Mouse (Mus musculus) fat pad, adult 2 months (tissue): ENCODE results near the gene Camta2.

Experiments used
- DNase-seq: peaks from one replicate; pipeline ENCODE4 v3.0.0-alpha.2; 2011; ENCODE audit warnings: low read depth, low spot score; ENCODE audit errors: extremely low read depth

Gene Camta2

DNA sequence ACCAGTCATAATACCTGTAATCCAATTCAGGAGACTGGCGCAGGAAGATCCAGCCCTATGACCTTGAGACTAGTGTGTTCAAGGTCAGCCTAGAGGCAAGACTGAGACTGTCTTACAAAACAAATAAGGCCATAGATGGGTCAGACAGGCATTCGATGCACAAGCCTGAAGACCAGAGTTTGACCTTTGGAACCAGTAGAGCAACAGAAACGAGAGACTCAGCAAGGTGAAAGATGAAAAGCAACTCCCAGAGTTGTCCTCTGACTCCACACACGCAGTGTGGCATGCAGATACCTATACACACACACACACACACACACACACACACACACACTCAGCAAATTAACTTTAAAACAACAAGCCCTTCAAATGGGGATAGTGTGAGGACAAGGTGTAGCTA lies 61.0 kb downstream of the Camta2 start:
- no peak for DNase-seq

DNA sequence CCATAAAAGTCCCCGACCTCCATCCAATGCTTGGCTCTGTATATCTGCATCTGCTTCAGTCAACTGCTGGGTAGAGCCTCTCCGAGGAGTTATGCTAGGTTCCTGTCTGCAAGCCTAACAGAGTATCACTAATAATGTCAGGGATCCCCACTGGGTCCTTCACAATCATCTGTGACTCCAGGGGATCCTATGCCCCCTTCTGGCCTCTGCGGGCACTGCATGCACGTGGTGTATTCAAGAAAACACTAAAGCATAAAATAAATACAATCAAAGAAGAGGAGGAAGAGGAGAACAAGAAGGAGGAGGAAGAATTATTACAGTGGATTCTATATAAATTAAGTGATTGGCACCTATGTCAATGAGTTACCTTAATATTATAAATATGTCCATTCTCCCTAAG lies 62.4 kb downstream of the Camta2 start:
- no peak for DNase-seq

DNA sequence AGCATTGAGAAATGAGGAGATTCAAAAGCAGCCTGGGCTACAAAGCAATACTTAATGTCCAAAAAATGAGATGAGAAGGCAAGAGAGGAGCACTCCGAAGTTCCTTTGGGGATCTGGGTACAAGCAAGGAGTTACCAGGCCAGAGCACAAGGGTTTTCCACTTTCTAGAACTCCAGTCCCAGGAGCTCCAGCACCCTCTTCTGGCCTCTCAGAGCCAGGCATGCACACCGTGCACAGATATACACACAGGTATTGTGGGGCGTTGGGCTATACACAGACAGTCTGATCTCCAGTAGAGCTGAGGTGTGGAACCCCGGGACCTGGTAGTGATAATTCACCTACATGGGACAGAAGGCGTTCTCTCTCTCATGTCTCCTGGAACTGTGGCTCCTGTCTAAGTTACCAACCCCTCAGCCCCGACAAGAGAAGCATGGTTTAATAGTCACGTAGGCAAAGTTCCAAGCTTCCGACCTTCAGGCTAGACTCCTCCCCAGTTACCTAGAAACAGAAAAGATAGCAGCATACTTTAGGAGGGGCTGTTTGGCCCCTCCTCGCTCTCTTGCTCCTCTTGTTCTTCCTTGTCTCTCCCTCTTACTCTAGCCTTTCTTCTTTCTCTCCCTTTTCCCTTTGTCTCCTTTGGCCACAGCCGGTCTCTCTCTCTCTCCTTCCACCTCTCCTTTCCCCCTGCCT lies 64.7 kb downstream of the Camta2 start:
- DNase-seq: no peak

DNA sequence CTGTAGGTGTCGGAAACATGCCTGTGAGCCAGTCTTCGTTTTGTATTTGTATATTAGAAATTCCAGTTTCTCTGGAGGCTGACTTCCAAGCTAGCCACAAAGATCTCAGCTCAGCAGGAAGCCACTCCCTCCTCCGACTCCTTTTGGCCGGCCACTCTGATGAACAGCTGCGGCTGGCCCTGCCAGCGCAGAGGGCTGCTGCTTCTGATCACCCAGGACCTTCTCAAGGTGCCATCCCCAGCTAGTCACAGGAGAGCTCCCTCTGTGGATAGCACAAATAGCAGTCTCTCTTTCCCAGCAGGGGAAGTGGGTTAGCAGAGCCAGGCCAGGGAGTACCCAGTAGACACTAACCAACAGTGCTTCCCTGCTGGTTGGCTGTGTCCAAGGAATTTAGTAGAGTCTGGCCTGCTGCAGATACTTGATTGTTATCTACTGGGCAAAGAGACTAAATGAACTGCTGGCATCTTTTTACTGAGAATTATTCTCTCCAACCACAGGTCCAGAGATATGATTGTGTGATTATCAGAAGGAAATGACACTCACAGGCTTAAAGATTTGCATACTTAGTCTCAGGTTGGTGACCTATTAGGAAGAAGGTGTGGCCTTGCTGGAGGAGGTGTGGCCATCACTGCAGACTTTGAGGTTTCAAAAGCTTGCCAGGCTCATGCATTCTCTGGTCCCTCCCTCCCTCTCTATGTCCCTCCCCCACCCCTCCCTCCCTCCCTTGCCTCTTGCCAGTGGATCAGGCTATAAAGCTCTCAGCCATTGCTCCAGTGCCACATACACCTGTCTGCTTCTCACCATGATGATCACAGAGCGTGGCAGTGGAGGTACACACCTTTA lies 65.7 kb downstream of the Camta2 start:
- no peak for DNase-seq
